Mouse (Mus musculus): ENCODE measurements around the gene Foxf1. TPM values are rescaled to one million over a fixed set of nuclear protein-coding genes. Genes with fewer than 3 reads are reported as not detected.

The Foxf1 gene
- polyA plus RNA-seq, 1 experiment, result 0.04 TPM

GRCm38 (mm10) chr8:121073174-121074107 lies 10.7 kb upstream of the Foxf1 start:
- Histone ChIP-seq H3K79me2 (ENCODE audit: control insufficient read depth, insufficient read depth) (no peaks in the 10 kb centered on the region), H3K36me3 (ENCODE audit: control insufficient read depth, insufficient read depth) (no peaks in the 10 kb centered on the region), H3K27me3 (ENCODE audit: control insufficient read depth, insufficient read depth, insufficient read length) (peaks cover 94% of the 10 kb centered on the region), H3ac (ENCODE audit: control insufficient read depth, insufficient read length, low read depth) (no peak overlapping the region), H3K79me3 (ENCODE audit: low read depth) (no peaks in the 10 kb centered on the region), H3K4me3 (ENCODE audit: insufficient read depth, poor library complexity, severe bottlenecking) (no peak overlapping the region)
- TF ChIP-seq MYOD1 (IDR thresholded peaks at IDR 0.05; ENCODE audit: control insufficient read depth, insufficient read length, low read depth), result no peak
- TF ChIP-seq USF1 (IDR thresholded peaks at IDR 0.05; ENCODE audit: low read depth), result no peak
- TF ChIP-seq CEBPB (IDR thresholded peaks at IDR 0.05; ENCODE audit: low read depth), result no peak
- no peak for TF ChIP-seq MYOG (IDR thresholded peaks at IDR 0.05; ENCODE audit: control insufficient read depth, extremely low read depth, insufficient read length)
- TF ChIP-seq CTCF (IDR thresholded peaks at IDR 0.05; ENCODE audit: control insufficient read depth, insufficient read depth, insufficient read length), result no peak
- TF ChIP-seq MAX (IDR thresholded peaks at IDR 0.05), result no peak
- no peak for TF ChIP-seq FOSL1 (IDR thresholded peaks at IDR 0.05; ENCODE audit: insufficient read depth, low read length, poor library complexity, severe bottlenecking)

DNA sequence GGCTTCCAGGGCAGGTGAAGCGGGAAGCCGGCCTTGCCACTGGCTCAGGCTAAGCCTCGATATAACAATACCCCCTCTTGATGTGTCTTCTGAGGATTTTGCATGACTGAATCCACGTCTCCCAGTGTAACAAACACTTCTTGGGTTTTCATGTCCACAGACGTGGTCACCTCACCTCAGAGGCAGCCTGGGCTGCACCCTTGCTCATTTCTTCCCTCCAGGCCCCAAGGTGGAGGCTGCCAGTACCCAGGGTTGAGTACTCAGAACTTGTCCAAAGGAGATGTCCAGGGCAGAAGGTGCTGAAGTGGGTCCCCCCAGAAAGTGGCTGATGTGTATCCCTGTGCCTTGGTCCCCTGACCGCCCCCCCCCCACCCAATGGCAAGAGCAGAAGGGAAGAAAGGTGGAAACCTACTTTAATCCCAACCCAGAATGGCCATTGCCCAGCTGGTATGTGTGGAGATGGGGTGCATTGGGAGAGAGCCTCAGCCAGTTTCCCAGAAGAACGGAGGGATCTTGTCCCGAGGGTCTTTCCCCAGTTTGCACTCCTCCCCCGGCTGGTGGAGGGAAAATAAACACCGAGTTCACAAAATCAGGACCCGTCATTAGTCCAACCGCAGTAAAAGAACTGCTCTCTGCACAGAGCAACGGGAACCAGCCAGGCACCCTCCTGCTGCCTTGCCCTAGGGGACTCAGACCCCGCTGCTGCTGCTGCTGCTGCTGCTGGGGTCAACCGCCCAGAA lies 9.9 kb upstream of the Foxf1 start:
- no peak overlapping the region for H3ac ChIP-seq (ENCODE audit: control insufficient read depth, insufficient read length, low read depth)
- H3K79me3 ChIP-seq (ENCODE audit: low read depth), result no peaks in the 10 kb centered on the region
- H3K4me3 ChIP-seq (ENCODE audit: insufficient read depth, poor library complexity, severe bottlenecking), result no peak overlapping the region
- TF ChIP-seq FOSL1 (IDR thresholded peaks at IDR 0.05; ENCODE audit: insufficient read depth, low read length, poor library complexity, severe bottlenecking) (no peak), CTCF (IDR thresholded peaks at IDR 0.05; ENCODE audit: control insufficient read depth, insufficient read depth, insufficient read length) (no peak), USF1 (IDR thresholded peaks at IDR 0.05; ENCODE audit: low read depth) (no peak), MYOG (IDR thresholded peaks at IDR 0.05; ENCODE audit: control insufficient read depth, extremely low read depth, insufficient read length) (no peak), MYOD1 (IDR thresholded peaks at IDR 0.05; ENCODE audit: control insufficient read depth, insufficient read length, low read depth) (no peak), MAX (IDR thresholded peaks at IDR 0.05) (no peak), CEBPB (IDR thresholded peaks at IDR 0.05; ENCODE audit: low read depth) (no peak)
- no peaks in the 10 kb centered on the region for H3K79me2 ChIP-seq (ENCODE audit: control insufficient read depth, insufficient read depth)
- peaks cover 94% of the 10 kb centered on the region for H3K27me3 ChIP-seq (ENCODE audit: control insufficient read depth, insufficient read depth, insufficient read length)
- H3K36me3 ChIP-seq (ENCODE audit: control insufficient read depth, insufficient read depth), result no peaks in the 10 kb centered on the region

- Histone ChIP-seq H3ac (ENCODE audit: control insufficient read depth, insufficient read length, low read depth) (no peak overlapping the region), H3K4me3 (ENCODE audit: insufficient read depth, poor library complexity, severe bottlenecking) (no peak overlapping the region), H3K79me2 (ENCODE audit: control insufficient read depth, insufficient read depth) (no peaks in the 10 kb centered on the region), H3K27me3 (ENCODE audit: control insufficient read depth, insufficient read depth, insufficient read length) (peaks cover 94% of the 10 kb centered on the region), H3K79me3 (ENCODE audit: low read depth) (no peaks in the 10 kb centered on the region), H3K36me3 (ENCODE audit: control insufficient read depth, insufficient read depth) (no peaks in the 10 kb centered on the region)
- no peak for TF ChIP-seq USF1 (IDR thresholded peaks at IDR 0.05; ENCODE audit: low read depth)
- no peak for TF ChIP-seq CTCF (IDR thresholded peaks at IDR 0.05; ENCODE audit: control insufficient read depth, insufficient read depth, insufficient read length)
- no peak for TF ChIP-seq CEBPB (IDR thresholded peaks at IDR 0.05; ENCODE audit: low read depth)
- TF ChIP-seq MAX (IDR thresholded peaks at IDR 0.05), result no peak
- TF ChIP-seq MYOD1 (IDR thresholded peaks at IDR 0.05; ENCODE audit: control insufficient read depth, insufficient read length, low read depth), result no peak
- TF ChIP-seq MYOG (IDR thresholded peaks at IDR 0.05; ENCODE audit: control insufficient read depth, extremely low read depth, insufficient read length), result no peak
- no peak for TF ChIP-seq FOSL1 (IDR thresholded peaks at IDR 0.05; ENCODE audit: insufficient read depth, low read length, poor library complexity, severe bottlenecking)
Measured at GRCm38 (mm10) chr8:121074848-121075145, 9.4 kb upstream of the Foxf1 start.

DNA sequence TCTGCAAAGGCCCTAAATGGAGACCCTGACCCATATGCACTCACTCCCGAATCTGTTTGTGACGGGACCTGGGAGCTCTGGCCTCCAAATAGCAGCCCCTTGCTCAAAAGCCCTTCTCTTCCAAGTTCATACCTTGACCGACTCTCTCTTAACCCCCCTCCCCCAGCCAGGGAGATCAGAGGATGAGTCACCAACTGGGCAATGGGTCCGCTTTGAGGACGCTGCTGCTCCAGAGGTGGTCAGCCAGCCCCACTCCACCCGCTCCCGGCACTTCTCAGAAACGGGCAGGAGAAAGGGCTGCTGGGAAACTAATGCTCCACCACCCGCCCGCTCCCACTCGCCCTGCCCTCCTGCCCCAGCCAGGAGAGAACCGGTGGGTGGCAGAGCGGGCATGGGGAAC lies 8.2 kb upstream of the Foxf1 start:
- Histone ChIP-seq H3K36me3 (ENCODE audit: control insufficient read depth, insufficient read depth) (no peaks in the 10 kb centered on the region), H3ac (ENCODE audit: control insufficient read depth, insufficient read length, low read depth) (no peak overlapping the region), H3K79me3 (ENCODE audit: low read depth) (no peaks in the 10 kb centered on the region), H3K27me3 (ENCODE audit: control insufficient read depth, insufficient read depth, insufficient read length) (peaks cover 94% of the 10 kb centered on the region), H3K4me3 (ENCODE audit: insufficient read depth, poor library complexity, severe bottlenecking) (no peak overlapping the region), H3K79me2 (ENCODE audit: control insufficient read depth, insufficient read depth) (no peaks in the 10 kb centered on the region)
- no peak for TF ChIP-seq CTCF (IDR thresholded peaks at IDR 0.05; ENCODE audit: control insufficient read depth, insufficient read depth, insufficient read length)

DNA sequence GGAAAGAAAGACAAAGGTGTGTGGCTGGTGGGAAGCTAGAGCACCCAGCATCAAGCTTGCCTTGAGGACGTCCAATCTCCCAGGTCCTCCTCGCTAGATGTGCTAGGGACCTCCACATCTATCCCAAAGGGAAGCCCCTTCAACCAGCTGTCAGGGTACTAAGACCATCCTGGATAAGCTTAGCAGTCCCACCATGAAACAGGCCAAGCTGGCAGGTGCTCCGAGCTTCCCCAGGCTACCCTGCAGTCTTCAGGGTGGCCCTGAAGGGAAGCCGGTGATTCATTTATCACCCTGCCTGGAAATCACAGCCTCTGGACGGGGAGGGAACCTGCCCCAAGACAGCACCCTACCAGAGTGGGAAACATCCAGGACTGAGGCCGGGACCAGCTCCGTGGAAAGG lies 7.6 kb upstream of the Foxf1 start:
- Histone ChIP-seq H3K36me3 (ENCODE audit: control insufficient read depth, insufficient read depth) (no peaks in the 10 kb centered on the region), H3K79me3 (ENCODE audit: low read depth) (no peaks in the 10 kb centered on the region), H3K79me2 (ENCODE audit: control insufficient read depth, insufficient read depth) (no peaks in the 10 kb centered on the region), H3K27me3 (ENCODE audit: control insufficient read depth, insufficient read depth, insufficient read length) (peaks cover 94% of the 10 kb centered on the region), H3K4me3 (ENCODE audit: insufficient read depth, poor library complexity, severe bottlenecking) (no peak overlapping the region), H3ac (ENCODE audit: control insufficient read depth, insufficient read length, low read depth) (no peak overlapping the region)
- TF ChIP-seq USF1 (IDR thresholded peaks at IDR 0.05; ENCODE audit: low read depth) (no peak), MYOG (IDR thresholded peaks at IDR 0.05; ENCODE audit: control insufficient read depth, extremely low read depth, insufficient read length) (no peak), CTCF (IDR thresholded peaks at IDR 0.05; ENCODE audit: control insufficient read depth, insufficient read depth, insufficient read length) (no peak), MYOD1 (IDR thresholded peaks at IDR 0.05; ENCODE audit: control insufficient read depth, insufficient read length, low read depth) (no peak), CEBPB (IDR thresholded peaks at IDR 0.05; ENCODE audit: low read depth) (no peak), MAX (IDR thresholded peaks at IDR 0.05) (no peak), FOSL1 (IDR thresholded peaks at IDR 0.05; ENCODE audit: insufficient read depth, low read length, poor library complexity, severe bottlenecking) (no peak)
